Mouse (Mus musculus) left cerebral cortex, postnatal 4 days (tissue): ENCODE measurements around the gene Sf3a1. TPM values are rescaled to one million over a fixed set of nuclear protein-coding genes. Genes with fewer than 3 reads are reported as not detected.

Experiments
- DNase-seq: peaks from one replicate; pipeline ENCODE4 v3.0.0-alpha.2; 2022
- intact Hi-C: fragments of 180-260 bp; cut with DNase I; formaldehyde crosslinking; loops from one replicate; pipeline ENCODE4 v1.15.1; 2025
- total RNA-seq, 2 experiments: library from RNA; stranded (reverse); gene quantifications; 2 replicates each; pipeline ENCODE4 v1.2.3; 2021

Sf3a1 gene
- total RNA-seq, 2 experiments from 2014 or later = 75.5 to 93.4 TPM

DNA sequence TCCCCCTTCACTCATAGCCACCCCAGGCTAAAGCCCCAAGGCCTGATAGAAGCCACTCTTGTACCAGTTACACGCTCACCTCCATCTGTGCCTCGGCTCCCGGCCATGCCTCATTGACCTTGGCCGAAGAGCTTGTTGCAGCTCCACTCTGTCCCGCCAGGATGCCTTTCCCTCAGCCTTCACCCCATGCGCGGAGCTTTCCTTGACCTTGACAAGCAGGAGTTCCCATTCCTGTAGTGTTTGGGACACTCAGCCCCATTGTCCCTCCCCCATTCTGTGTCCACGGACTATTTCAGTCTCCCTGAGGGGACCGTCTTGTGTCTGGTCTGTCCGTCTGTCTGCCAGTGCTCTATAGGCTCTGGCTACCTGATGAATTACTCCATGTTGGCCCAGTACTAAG, 53.0 kb downstream of the Sf3a1 start:
- no peak for DNase-seq
- intact Hi-C loops = no loop called here

DNA sequence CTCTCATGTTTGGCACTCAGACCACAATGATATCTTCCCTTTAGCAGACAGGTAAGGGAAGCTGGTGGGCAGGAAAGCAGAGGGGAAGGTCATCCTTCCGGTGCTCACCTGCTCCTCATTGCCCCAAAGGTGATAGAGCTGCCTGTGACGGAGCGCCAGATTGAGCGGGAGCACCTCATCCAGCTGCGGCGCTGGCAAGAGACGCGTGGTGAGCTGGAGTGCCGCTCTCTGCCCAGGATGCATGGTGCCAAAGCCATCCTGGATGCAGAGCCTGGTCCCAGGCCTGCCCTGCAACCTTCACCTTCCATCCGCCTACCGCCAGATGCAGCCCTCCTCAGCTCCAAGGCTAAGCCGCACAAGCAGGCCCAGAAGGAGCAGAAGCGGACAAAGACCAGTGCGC, 54.4 kb downstream of the Sf3a1 start:
- DNase-seq = no peak
- intact Hi-C loops = no loop called here

DNA sequence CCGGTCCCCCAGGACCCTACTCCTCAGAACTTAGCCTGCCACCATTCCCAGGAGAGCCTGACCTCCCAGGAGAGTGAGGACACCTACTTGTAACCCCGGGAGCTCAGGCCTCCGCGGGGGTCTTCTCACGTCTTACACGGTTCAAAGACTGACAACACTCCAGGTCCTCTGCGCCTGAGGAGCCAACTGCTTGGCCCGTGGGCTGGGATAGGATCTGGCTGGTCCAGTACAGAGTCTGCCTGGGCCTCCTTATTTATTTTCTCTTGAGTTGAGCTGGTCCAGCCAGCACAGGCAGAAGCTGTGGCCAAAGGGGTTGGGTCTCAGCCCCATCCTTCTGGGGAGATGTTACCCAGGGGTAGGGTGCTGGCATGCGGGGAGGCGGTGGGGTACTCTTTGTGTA, 54.9 kb downstream of the Sf3a1 start:
- intact Hi-C loops = no loop called here
- DNase-seq = no peak

DNA sequence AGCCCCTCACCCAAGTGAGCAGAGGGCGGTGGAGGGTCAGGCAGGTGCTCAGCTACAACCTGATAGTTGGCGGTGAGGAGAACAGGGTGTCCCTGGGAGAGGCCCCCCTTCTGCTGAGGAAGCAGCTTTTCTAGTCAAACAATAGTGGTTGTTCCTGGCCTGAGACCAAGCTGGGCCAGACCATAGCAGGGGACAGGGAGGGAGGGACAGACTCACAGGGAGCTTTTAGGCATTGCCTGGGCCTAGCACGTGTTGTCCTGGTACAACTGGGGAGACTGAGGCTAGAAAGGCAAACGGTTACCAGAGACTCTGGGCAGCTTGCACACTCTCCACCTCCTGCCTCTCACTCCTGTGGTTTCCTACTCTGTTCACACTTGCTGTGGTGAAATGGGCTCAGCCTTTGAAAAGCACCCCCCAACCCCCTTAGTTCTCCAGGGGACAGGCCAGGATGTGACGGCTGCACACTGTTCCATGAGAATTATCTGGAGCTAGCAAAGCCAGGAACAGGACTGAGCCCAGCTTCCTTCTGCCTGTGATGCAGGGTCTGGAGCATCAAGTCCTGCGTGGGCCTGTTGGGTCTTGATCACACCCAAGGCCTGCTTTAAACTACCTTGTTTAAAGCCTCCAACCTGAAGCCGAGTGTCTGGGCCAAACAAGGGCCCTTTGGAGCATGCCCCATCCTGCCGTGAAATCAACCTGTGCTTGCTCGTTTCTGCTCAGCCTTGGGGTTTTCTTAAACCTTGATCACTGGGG, 56.3 kb downstream of the Sf3a1 start:
- no peak for DNase-seq
- intact Hi-C loops = no loop called here

DNA sequence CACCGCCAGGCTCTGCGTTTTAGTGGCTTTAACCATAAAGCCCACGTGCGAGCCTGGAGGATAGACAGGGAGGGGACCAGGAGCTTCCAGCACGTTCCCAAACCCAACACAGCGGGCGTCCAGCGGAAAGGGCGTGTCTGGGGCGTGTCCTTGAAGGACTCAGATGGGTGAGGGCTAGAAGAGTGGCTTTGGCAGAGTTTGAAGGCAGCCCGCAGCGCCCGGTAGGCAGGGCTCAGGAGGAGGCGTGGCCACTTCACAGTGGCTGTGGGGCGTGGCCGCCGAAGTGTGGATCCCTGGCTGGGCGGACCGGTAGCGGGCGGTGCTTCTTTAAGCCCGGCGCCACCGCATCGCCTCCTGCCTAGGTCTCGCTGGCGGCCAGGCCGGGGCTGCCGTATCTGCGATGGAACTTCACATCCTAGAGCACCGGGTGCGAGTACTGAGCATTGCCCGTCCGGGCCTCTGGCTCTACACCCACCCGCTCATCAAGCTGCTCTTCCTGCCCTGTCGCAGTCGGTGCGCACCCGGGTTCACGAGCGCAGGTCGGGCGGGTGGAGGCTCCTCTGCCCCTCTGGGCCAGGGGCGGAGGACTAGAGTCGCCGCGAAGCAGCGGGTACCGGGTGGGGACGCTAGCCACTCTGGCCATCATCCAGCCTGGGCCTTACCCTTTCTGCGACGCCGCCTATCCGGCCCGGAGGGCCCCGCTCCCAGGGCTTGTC, 57.9 kb downstream of the Sf3a1 start, which contains the start of gene Castor1:
Castor1 (plus strand) TSS at position 312 of the 716 bp plus-strand sequence.
- peak; percentile 57 for DNase-seq
- intact Hi-C loops = loop anchor here (2.0 kb wide), 1 partner anchor 83 kb away; the partner anchor contains the start of gene Rnf215

DNA sequence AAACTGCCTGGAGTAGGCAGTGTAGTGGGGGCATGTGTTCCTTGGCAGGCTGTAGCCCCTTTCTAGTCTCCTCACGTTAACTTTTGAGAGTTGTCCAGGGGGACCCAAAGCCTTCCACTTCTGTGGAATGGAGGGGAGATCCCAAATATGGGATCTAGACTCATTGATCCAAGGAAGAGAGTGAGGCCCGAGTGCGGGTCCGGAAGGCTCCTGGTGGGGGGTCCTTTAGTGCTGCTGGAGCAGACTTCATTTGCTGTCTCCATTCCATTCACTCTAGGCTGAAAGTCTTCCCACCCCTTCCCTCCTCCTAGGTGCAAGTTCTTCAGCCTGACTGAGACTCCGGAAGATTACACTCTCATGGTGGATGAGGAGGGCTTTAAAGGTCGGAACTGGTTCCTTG, 58.5 kb downstream of the Sf3a1 start:
- intact Hi-C loops = loop anchor here (2.0 kb wide), 1 partner anchor 84 kb away; the partner anchor contains the start of gene Rnf215

DNA sequence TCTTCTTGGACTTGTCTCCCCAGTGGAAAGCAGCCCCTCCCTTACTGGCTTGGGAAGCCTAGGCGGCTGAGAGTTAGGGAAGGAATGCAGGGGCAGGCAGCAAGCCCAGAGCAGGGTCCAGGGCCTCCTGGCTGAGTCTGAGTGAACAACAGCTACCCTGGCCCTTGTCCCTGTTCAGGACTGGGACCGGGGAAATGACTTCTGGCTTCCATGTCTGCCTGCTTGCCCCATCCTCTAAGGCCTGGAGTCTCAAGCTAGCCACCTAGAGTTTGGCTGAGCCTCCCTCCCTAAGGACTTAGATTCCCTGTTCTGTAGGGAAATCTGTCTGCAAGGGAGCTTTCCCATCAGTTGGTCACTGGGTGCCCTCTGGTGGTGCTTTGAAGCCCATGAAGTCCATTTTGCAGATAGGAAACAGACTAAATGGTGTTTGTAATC, 59.2 kb downstream of the Sf3a1 start:
- peak; percentile 63 for DNase-seq
- intact Hi-C loops = loop anchor here (2.0 kb wide), 1 partner anchor 85 kb away; the partner anchor contains the start of gene Rnf215

More for the DNA sequence above, 58.5 kb downstream of the Sf3a1 start:
- DNase-seq = no peak

DNA sequence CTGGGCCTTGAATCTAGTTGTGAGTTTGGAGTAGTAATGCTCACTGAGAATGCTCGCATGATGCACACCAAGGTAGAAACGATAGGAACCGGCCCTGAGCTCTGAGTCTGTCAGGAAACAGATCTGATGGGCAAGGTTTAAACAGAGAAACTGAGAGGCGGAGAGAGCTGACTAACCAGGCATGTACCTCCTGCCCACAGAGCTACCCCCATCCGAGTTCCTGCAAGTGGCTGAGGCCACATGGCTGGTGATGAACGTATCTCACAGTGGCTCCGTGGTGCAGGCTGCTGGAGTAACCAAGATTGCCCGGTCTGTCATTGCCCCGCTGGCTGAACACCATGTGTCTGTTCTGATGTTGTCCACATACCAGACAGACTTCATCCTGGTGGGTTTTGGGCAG, 59.8 kb downstream of the Sf3a1 start:
- intact Hi-C loops = loop anchor here (2.0 kb wide), 1 partner anchor 85 kb away; the partner anchor contains the start of gene Rnf215
- no peak for DNase-seq

DNA sequence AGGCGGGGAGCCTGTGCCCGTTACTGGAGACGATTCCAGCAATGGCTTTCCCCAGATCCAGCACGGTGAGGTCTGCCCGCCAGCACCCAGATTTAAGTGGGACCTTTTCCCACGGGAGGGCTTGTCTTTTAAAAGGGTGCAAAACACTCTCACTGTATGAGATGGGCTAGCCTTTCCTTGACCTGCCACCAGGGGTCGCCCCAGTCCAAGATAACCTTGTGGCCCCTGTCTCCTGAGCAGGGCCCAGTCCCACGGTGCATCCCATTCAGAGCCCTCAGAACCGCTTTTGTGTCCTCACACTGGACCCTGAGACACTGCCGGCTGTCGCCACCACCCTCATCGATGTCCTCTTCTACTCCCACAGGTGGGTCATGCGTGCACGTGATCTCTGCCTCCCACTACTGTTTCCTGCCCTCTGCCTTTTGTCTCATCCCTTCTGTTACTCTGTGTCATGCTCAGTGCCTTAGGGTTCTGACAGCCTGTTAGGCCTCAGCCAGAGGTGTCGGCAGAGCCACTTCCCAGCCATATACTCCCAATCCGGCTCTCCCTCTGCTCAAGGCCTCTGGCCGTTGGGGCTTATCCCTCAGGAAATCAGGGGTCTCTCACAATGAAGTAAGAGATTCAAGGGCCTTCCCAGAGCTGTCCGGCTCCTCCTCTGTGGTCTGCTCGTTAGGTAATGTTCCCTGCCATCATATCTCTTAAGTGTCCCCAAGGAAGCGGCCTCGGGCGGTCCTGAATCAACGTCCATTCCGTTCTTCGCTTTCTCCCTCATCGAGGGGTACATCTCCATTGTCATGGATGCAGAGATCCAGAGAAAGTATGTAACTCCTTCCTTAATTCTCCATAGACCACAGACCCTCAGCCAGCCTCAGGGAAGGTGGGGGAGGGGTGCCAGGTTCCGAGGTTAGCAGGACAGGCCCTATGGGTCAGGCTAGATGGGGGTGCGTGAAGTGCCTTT, 60.6 kb downstream of the Sf3a1 start:
- intact Hi-C loops = no loop called here
- peak; percentile 84 for DNase-seq

DNA sequence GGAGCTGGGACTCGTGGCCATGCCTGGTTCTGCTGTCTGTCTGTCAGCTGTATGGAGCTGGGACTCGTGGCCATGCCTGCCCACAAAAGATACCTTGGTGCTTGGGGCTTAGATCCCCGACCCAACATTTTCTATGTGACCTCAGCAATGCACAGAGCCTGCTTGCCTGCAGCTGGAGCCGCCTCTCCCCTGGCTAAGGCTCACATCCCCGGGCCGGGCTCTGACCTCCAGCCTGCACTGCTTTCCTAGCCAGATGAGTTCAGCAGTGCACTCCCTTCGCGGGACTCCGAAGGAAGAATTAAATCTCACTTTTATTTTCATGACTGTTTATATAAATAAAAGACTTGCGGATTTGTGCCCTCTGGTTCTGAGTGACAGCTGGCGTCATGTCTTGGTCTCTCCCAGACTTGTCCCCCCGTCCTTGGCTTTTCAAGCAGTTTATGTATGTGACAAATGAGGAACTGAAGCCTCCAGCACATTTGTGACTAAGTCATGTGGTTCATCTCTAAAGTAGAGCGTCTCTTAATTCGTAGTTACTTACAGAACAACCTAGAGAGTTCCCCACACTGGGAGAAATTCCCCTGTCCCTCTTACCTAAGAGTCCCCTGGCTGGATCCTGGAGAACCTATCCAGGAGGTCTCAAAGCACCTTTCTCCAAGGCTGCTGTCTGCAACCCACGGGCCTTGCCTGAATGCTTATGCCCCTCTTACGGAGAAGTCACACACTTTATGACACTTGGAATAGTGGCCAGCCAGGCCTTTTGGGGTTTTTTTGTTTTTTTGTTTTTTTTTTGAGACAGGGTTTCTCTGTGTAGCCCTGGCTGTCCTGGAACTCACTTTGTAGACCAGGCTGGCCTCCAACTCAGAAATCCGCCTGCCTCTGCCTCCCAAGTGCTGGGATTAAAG, 62.1 kb downstream of the Sf3a1 start:
- DNase-seq = no peak
- intact Hi-C loops = no loop called here

DNA sequence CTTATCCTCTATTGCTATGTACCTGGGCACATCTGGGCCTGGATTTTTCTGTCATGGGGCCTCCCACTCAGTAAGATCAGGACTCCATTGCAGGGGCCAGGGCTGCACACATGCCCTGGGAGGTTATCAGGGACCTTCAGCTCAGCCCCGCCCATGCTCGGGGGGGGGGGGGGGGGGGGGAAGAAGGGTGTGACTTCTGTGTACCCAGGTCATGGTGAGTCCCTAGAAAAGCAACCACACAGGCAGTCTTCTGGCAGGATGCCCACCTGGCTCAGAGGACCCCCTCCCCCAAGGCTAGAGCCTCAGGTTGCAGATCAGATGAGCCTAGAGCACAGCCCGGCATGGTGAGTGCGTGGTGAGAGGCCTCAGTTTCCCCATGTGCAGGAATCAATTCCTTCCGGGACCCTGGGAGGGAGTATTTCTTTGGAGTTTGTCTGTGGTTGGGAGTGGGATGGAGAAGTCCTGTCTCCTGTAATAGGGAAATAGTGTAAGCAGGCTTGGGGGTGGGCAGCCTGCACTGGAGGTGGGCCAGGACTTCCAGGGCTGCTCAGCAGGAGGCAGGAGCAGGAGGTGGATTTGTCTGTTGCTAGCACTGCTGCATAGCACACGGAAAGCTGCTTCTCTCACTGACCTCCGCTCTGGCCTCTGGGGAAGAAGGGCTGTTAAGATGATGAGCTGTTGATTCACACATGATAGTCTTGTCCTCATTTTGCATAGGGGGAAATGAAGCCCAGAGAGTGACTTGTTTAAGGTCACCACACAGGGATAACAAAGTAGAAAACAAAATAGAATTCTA, 63.4 kb downstream of the Sf3a1 start:
- DNase-seq = no peak
- intact Hi-C loops = no loop called here

DNA sequence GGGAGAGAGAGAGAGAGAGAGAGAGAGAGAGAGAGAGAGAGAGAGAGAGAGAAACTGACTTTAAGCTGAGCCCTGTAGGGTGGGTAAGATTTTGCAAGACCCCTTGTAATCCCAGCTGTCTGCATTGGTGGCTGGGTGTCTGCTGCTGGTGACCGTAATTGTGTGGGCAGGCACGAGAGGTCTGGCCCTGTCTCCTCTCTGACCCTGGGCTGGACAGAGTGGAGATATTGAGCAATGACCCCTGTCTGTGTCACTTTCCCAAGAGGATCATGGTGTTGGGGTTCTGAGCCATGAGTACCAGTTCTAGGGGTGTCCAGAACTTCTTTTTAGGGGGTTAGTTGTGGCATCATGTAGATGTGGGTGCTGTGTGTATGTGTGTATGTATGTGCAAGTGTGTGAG, 64.1 kb downstream of the Sf3a1 start:
- intact Hi-C loops = no loop called here

DNA sequence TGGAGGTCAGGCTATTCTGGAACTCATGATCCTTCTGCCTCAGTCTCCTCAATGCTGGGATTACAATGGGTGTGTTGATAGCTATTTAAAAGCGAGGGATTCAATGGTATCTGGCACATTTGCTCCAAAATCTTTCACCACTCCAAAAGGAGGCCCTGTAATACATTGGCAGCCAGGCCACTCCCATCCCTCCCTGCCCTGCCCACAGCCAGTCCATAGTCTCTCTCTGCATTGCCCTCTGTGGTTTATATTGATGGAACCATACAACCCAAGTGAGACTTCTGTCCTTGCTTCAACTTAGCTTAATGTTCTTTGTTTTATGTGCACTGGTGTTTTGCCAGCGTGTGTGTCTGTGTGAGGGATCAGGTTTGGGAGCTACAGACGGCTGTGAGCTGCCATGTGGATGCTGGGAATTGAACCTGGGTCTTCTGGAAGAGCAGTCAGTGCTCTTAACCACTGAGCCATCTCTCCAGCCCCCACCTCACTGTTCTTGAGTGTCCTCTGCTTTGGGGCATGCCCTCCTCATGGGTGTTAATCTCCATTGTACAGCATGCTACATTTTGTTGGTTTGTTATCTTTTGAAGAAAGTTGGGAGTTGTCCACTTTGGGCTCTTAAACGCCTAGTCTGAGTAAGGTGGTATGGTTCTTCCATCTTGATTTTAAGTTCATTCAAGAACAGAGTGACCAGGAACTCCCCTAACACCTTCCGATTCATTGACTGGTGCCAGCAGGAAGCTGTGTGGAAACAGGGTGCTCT, 66.6 kb downstream of the Sf3a1 start:
- intact Hi-C loops = no loop called here
- no peak for DNase-seq

More for the DNA sequence above, 64.1 kb downstream of the Sf3a1 start:
- DNase-seq = no peak

DNA sequence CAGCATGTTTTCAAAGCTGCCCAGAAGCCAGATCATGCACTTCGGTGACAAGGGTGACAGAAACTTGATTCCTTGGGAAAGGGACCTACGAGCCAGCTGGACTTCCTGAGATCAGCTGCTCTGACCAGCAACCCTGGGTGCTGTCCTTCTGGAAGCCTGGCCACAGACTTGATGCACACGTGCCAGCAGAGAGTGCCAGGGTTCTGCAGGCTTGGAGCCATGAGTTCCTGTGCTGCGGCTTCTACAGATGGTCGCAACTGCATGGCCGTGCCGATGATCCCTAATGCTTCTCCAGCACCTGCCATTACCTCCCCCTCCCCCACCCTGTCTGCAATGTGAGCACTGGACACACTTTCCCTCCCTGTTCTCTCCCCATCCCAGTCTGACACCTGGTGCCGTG, 68.3 kb downstream of the Sf3a1 start:
- DNase-seq = peak; percentile 93
- intact Hi-C loops = no loop called here

DNA sequence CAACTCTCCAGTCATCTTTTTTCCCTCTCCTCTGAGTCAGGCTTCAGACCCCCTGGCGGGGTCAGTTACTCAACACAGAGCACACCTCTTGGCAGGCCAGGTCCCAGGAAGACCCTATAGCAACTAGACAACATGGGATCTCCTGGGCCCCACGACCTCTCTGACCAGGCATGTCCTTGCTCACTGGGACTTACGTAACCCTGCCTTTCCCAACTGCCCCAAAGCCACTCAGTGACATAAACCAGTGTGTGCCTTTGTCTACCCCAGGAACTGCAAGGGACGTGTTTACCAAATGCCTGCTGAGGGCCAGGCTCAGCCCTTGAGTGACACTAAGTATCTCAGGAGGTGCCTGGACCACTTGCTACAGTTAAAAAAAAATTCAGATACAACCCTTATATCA, 69.7 kb downstream of the Sf3a1 start:
- no peak for DNase-seq
- intact Hi-C loops = no loop called here

DNA sequence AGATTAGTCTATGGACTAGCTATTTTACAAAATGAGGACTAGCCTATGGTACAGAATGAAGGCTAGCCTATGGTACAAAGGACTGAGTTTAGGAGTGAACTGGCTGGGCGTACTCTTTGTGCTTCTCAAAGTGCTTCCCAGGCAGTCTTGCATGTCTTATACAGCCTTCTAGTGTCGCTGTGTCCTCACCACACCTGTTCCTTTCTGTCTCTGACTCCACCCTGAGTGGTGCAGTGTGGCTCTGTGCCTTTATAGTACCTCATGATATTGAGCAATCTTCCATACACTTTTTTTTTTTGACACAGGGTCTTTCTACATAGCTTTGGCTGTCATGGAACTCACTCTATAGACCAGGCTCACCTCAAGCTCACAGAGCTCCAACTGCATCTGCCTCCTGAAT, 71.3 kb downstream of the Sf3a1 start:
- DNase-seq = no peak
- intact Hi-C loops = no loop called here
